Mouse (Mus musculus): ENCODE measurements around the gene Slc2a12.

Slc2a12 gene

GRCm38 (mm10) chr10:22644853-22645491 lies at the start of gene Slc2a12:
TSS of gene Slc2a12 (plus strand) at chr10:22645011.
- in situ Hi-C loops (cut with MboI): no loop called here

- in situ Hi-C loops (cut with MboI): no loop called here
Observed at GRCm38 (mm10) chr10:22598908-22599480, 45.8 kb upstream of the Slc2a12 start.

- in situ Hi-C loops (cut with MboI): no loop called here
Observed at GRCm38 (mm10) chr10:22601046-22601445, 43.8 kb upstream of the Slc2a12 start.

- in situ Hi-C loops (cut with MboI): no loop called here
Observed at GRCm38 (mm10) chr10:22604801-22605200, 40.0 kb upstream of the Slc2a12 start.

- in situ Hi-C loops (cut with MboI): no loop called here
Observed at GRCm38 (mm10) chr10:22608273-22608672, 36.5 kb upstream of the Slc2a12 start.

GRCm38 (mm10) chr10:22608799-22609357 lies 35.9 kb upstream of the Slc2a12 start:
- in situ Hi-C loops (cut with MboI): no loop called here

GRCm38 (mm10) chr10:22613301-22613700 lies 31.5 kb upstream of the Slc2a12 start:
- in situ Hi-C loops (cut with MboI): no loop called here

- in situ Hi-C loops (cut with MboI): no loop called here
Observed at GRCm38 (mm10) chr10:22614554-22614953, 30.3 kb upstream of the Slc2a12 start.

- in situ Hi-C loops (cut with MboI): no loop called here
Observed at GRCm38 (mm10) chr10:22615309-22615708, 29.5 kb upstream of the Slc2a12 start.

- in situ Hi-C loops (cut with MboI): no loop called here
Observed at GRCm38 (mm10) chr10:22618842-22619241, 26.0 kb upstream of the Slc2a12 start.

- in situ Hi-C loops (cut with MboI): no loop called here
Observed at GRCm38 (mm10) chr10:22628832-22629231, 16.0 kb upstream of the Slc2a12 start.

- in situ Hi-C loops (cut with MboI): no loop called here
Observed at GRCm38 (mm10) chr10:22631103-22631502, 13.7 kb upstream of the Slc2a12 start.

- in situ Hi-C loops (cut with MboI): no loop called here
Observed at GRCm38 (mm10) chr10:22631528-22631927, 13.3 kb upstream of the Slc2a12 start.

- in situ Hi-C loops (cut with MboI): no loop called here
Observed at GRCm38 (mm10) chr10:22631956-22632355, 12.9 kb upstream of the Slc2a12 start.

GRCm38 (mm10) chr10:22633406-22634306 lies 11.2 kb upstream of the Slc2a12 start:
- in situ Hi-C loops (cut with MboI): no loop called here

GRCm38 (mm10) chr10:22637241-22637640 lies 7.6 kb upstream of the Slc2a12 start:
- in situ Hi-C loops (cut with MboI): no loop called here

GRCm38 (mm10) chr10:22644171-22644570 lies 640 bp upstream of the Slc2a12 start:
- in situ Hi-C loops (cut with MboI): no loop called here

- in situ Hi-C loops (cut with MboI): no loop called here
Observed at GRCm38 (mm10) chr10:22648702-22649101, 3.9 kb downstream of the Slc2a12 start.

- in situ Hi-C loops (cut with MboI): no loop called here
Observed at GRCm38 (mm10) chr10:22653820-22654219, 9.0 kb downstream of the Slc2a12 start.

GRCm38 (mm10) chr10:22658534-22659385 lies 13.9 kb downstream of the Slc2a12 start:
- in situ Hi-C loops (cut with MboI): no loop called here

- in situ Hi-C loops (cut with MboI): no loop called here
Observed at GRCm38 (mm10) chr10:22659386-22659725, 14.5 kb downstream of the Slc2a12 start.

Measured in mature B cell (primary cell).